Mouse (Mus musculus): ENCODE results near the gene Tpcn1.
"Not testable (repeated sequence)": the region's sequence is repeated elsewhere in the genome, so short reads cannot be mapped to it uniquely, and the experiment has no call there.

Tpcn1 gene

DNA sequence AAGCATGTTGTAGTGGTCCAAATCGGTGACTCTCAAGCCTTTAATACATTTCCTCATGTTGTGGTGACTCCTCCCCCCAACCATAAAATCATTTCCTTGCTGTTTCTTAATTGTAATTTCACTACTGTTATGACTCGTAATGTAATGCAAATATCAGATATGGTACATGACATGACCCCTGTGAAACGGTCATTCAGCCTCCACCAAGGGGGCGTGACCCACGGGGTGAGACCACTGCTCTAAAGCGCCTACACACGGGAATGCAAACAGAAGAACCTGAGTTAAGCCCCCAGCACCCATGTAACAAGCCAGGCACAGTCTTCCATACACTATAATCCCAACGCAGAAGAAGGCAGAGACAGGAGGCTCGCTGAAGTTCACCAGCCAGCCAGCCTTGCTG lies 82.7 kb downstream of the Tpcn1 start:
- no peak for DNase-seq

DNA sequence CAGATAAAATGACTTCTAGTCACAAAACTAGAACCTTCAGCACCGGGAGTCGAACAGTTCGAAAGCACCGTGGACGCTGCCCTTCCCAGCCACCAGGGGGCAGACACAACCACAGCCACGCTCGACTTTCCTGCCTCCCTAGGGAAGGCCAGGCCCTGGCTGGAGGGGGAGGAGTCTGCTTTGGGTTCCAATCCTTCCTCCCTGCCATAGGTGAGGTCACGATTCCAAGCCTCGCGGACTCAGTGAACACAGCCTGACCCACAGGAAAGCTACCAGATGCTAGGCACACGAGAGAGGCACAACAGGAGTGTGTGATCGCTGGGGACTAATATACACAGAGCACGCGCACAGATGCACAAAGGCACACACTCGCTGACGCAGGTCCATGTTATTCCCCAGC lies 83.1 kb downstream of the Tpcn1 start:
- DNase-seq: peak; percentile 62

DNA sequence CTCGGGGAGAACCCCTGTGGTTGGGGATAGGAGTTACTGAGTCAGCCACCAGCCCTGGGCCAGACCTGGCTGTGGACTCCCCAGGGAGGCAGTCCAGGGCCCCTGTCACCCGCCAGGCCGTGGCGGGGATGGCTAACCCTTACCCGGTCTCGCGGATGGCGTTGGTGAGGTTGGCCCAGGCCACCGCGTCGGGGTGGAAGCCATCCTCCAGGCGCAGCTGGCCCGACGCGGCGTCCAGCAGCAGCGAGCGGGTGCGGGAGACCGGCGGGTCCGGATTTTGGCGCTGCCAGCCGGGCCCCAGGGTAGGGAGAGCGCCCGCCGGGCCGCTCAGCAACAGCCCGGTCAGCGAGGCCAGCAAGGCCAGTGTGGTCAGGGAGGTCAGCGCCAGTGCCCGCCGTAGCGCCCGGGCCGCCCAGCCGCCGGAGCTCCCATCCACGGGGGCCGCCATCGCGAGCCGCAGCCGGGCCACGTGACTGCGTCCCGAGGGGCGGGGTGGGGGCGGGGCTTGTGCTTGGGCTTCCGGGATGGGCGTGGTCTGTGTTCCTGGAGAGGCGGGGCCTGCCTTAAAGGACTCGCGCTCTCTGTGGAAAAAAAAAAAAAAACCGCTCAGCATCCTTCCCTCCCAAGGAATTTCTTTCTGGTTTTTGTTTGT lies 85.2 kb downstream of the Tpcn1 start, which contains the start of gene Plbd2:
TSS of gene Plbd2 (minus strand) at position 482 of the 652 bp plus-strand sequence.
- peak; percentile 77 for DNase-seq

DNA sequence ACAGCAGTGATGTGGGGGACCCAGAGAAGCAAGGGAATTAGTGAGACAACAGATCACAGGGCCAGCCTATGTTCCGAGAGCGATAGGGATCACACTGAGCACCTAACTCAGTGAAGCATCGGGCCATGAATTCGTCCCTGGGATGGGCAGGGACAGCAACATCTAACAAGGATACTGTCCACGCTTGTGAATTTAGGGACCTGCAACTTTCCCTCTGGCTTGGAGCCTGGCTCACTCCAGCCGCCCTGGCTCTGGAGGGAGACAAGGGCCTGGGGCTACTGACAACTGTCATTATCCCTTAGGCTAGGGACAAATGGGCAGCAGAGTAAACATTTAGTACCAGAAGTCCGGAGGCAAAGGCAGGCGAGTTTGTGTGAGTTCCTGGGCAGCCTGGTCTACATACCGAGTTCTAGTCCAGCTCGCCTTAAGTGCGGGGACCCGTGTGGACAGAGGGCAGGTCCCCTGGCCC lies 85.8 kb downstream of the Tpcn1 start:
- no peak for DNase-seq

DNA sequence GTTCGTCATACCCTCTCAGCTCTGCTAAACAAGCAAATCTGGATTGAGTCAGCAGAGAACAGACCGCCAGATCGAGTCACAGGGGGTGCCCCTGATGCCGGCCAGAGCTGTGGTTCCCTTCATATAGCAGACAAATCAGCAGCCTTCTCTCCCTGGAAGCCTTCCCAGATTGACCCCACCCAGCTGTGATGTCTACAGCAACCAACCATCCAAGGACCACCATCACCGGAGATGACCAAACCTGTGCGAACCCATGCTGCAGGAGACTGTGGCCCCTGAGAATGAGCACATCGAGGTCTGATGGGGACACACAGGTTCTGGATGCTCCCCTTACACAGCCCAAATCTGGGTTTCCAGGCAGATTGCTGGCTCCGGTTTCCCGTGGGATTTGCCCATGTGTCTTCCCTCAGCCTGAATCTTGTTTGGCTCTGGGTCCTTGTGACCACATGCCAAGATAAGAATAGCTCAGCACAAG lies 86.3 kb downstream of the Tpcn1 start:
- DNase-seq: peak; percentile 70

DNA sequence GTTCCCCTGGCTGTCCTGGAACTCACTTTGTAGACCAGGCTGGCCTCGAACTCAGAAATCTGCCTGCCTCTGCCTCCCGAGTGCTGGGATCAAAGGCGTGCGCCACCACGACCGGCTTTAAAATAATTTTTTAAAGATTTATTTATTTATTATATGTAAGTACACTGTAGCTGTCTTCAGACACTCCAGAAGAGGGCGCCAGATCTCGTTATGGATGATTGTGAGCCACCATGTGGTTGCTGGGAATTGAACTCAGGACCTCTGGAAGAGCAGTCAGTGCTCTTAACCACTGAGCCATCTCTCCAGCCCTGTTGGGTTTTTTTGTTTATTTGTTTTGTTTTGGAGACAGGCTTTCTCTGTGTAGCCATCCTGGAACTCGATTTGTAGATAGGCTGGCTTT lies 87.9 kb downstream of the Tpcn1 start:
- not testable (repeated sequence) for DNase-seq

DNA sequence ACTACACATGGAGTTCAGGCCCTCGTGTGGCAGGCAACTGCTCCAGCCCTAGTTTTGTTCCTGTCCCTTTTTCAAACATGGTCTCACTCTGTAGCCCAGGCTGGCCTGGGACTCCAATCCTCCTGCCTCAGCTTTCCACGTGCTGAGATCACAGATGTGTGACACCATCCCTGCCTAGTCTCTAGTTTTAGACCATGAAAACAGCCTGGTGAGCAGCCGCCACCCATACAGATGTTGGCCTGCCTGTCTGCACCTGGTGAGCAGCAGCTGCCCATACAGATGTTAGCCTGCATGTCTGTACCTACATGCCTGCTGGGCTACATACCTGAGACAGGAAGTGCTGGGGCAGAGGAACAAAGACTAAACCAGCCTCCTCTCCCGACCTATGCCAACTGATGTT lies 89.3 kb downstream of the Tpcn1 start:
- DNase-seq: no peak

DNA sequence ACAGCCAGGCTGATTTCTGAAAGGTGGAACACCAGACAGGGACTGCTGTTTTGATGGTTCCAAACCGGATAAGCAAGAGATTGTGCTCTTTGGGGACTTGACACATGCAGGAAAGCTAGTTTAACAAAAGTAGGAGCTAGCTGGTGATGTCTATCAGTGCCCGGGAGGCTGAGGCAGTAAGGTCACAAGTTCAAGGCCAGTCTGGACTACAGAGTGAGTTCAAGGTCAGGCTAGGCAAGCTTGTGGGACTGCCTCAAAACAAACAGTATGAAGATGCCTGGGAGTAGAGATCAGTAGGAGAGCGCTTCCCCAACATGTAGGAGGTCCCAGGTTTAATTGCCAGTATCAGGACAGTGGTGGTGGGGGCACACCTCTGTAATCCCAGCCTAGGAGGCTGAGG lies 91.4 kb downstream of the Tpcn1 start:
- no peak for DNase-seq

DNA sequence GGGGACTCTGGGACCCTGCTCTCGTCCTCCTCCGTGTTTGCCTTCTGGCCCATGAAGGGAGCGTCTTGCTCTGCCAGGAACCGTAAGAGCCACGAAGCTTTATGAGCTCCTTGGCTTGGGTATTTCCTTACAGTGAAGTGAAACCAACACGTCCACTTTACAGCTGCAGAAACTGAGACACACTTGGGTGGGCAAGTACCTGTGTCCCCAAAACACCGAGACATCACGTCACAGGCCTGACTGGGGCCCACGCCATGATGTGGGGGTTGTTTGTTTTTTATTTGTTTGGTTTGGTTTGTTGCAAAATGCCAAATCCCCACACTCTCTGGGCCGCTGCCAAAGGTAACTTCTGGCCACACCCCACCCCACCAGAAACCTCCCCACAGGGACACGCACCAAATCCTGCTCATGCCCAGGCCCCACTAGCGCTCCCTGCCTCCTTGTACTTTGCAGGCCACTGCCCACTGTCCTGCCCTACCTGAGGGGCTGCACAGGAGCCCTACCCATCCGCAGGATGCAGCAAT lies 92.7 kb downstream of the Tpcn1 start:
- no peak for DNase-seq

DNA sequence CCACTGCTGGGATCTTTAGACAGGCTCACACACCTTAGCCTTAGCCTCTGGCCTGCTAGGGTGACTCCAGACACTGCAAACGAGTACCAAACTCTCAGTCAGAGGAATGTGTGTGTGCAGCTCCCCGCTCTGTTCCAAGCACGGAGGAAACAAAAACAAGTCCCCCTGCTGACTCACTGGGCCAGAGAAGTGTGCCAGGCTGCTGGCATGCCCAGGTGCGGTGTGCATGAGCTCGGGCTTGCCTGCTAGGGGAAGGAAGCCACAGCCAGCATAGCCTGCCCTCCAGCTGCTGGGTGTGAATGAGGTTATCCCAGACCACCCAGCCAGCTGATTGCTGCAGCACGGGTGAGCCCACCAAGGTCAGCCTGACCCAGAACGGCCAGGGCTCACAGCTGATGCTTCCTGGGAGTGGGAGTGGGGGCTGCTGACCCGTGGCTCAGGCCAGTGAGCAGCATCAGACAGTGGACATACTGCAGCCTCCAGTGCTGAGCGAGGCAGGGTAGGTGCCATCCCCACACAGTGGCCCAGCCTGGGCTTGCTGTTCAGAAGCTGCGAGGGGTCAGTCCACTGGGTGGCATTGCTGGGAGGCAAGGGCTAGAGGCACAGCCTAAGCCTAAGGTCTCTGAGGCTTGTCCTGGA lies 93.3 kb downstream of the Tpcn1 start:
- DNase-seq: no peak

DNA sequence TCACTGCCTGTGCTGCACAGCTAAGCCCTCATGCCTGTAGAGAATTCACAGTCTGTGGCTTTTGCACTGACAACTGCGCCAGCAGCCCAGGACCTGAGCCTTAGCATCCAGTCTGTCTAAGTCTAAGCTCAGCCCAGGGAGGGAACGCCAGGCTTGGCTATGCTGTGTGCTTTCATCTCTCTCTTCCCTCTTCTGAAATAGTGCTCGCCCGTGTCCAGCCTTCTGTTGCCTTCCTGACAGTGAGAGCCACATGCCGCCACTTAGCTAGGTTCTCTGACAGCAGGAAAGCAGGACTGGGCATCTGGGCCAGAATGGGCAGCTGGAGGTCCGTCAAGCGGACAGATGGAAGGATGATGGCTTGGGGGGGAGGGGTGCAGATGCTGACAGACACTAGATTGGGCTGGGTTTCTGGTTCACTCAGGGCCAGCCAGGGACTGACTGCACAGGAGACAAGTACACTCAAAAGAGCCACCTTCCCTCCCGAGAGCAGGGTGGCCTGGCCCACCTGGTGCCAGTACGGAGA lies 94.5 kb downstream of the Tpcn1 start:
- no peak for DNase-seq

DNA sequence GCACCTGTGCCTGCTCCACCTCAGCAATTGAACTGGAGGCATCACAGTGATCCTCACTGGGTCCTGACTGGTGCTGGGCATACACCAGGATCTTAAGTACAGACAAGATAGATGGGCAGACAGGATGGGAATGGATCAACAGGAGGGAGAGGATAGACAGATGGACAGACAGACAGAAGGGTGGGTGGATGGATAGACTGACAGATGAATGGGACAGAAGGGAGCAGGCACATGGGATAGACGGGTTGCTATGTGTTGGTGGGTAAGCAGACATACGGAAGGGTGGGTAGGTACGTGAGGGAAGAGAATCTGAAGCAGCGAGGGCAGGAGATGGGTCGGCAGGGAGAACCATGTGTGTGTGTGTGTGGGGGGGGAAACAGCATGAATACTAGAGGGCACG lies 95.0 kb downstream of the Tpcn1 start:
- DNase-seq: peak; percentile 62

DNA sequence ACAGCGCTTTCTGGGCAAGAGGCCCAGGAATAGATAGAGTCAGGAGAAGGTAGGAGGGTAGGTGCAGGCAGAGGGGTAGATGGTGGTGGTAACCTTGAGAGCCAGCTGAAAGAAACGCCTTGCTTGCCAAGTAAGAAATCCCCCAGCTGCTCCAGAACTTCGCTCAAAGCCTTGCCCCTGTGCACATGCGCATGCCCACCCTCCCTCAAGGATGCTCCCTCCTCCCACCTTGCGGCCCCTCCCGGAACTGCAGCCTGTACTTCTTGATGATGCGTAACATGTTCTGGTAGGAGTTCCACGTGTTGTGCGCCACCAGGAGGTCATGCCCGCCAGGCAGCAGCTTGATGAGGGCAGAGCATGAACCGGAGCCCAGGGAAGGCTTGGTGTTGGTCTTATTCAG lies 96.0 kb downstream of the Tpcn1 start:
- no peak for DNase-seq

DNA sequence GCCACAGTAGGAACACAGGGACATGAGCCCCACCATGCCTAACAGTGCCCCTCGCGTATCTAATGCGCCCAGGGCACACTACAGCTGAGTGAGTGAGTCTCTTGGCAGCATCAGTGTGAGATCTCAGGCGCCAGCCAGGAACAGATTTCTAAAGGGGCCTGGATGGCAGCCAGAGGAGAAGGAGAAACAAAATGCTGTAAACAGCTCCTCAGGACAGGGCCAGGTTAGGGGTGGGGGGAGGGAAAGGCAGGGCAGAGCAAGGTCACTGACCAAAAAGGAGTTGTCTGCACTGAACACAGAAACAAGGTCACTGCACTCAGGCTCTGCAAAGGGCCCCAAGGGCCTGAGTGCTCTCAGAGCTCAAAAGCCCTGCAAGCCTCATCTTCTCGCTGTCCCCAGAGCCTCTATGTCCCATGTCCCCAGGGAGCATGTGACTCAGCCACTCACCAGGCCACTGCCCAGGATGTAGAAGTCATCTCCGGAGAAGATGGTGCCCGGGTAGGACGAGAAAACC lies 97.7 kb downstream of the Tpcn1 start:
- DNase-seq: no peak

DNA sequence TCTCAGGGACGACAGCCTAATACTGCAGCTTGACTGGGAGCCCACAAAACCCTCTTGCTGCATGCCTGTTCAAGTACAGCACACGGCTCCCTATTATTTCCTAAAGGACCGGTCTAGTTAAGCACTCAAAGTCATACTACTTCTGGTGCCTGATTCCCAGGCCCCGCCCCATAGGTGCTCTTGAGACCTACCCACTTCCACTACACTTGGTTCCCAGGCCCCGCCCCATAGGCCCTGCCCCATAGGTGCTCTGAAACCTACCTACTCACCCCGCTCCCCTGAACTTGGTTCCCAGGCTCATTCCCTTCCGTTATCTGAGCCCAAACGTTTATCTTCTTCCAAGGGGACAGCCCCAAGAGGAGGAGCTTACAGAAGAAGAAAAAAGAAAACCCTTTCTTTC lies 100.6 kb downstream of the Tpcn1 start:
- no peak for DNase-seq
